Mouse (Mus musculus) gastrocnemius, postnatal 14 days (tissue): ENCODE measurements around the gene Ly6g6c. TPM values are rescaled to one million over a fixed set of nuclear protein-coding genes. Genes with fewer than 3 reads are reported as not detected.

ENCODE experiments used
- DNase-seq: peaks from one replicate; pipeline ENCODE4 v3.0.0; 2021; ENCODE audit warnings: mixed read lengths
- intact Hi-C: fragments of 180-260 bp; cut with DNase I; formaldehyde crosslinking; loops from one replicate; pipeline ENCODE4 v1.15.1; 2025; ENCODE audit warnings: low total_unique reads
- total RNA-seq, 2 experiments: library from RNA; stranded (reverse); gene quantifications; 2 replicates each; pipeline ENCODE4 v1.2.3; 2021

The Ly6g6c gene
- total RNA-seq, 2 experiments from 2014 or later, result not detected

DNA sequence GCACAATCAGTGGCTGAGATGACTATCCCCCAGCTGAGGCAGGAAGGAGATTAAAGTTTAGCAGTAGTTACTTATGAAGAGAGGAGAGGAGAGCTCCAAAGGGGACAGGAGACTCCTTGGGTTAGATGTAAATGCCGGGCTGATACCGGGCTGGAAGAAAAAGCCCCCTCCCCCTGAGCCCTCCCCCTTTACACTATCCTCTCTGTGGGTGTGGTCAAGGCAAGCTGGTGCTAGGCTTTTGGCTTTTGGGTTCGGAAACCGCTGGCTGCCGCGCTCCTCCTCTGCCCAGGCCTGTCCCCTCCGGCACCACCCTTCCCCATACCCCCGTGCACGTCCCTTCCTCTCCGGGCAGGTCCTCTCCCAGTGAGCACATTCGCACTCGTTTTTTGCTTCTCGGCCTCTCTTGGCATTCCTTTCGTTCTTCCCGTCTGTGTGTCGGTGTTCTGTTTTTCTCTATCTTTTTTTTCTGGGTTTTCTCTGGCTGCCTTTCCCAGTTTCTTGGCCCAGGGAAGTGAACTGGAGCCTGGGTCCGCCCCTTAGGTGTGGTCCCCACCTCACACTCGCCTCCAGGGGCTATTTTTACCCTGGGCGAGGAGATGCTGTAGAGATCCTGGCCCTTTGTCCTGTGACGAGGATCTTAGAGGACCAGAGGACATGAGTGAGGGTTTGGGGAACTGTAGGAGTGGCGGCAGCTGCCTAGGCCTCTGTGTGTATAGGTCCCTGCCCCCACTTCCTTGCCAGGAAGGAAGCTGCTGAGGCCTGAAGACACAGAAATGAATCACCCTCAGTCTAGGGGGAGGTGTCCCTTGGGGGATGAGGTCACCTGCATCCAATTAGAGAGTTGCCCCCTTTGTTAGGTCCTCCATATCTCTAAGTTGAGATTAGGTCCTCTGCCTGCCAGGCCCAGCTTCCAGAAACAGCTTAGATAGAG, 13.8 kb upstream of the Ly6g6c start:
- intact Hi-C loops, result no loop called here
- peak; percentile 63 for DNase-seq

DNA sequence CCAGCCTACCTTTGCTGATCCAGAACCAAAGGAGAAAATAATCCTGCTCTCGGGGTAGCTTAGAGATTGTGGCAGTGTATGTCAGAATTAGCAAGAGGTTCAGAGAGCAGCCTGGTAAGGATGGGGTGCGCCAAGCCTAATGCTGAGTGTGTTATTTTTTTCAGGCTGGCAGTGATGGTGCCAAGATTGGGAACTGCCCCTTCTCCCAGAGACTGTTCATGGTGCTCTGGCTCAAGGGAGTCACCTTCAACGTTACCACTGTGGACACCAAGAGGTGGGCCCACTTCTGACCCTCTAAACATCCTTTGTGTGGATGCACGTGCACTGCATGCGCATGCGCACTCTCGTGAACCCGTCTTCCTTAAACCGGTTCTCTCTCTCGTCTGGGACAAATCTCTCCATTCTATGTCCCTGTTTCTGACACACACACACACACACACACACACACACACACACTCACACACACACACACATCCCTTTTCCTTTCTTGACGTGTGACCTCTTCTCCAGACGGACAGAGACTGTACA, 12.9 kb upstream of the Ly6g6c start:
- no peak for DNase-seq
- intact Hi-C loops, result no loop called here

DNA sequence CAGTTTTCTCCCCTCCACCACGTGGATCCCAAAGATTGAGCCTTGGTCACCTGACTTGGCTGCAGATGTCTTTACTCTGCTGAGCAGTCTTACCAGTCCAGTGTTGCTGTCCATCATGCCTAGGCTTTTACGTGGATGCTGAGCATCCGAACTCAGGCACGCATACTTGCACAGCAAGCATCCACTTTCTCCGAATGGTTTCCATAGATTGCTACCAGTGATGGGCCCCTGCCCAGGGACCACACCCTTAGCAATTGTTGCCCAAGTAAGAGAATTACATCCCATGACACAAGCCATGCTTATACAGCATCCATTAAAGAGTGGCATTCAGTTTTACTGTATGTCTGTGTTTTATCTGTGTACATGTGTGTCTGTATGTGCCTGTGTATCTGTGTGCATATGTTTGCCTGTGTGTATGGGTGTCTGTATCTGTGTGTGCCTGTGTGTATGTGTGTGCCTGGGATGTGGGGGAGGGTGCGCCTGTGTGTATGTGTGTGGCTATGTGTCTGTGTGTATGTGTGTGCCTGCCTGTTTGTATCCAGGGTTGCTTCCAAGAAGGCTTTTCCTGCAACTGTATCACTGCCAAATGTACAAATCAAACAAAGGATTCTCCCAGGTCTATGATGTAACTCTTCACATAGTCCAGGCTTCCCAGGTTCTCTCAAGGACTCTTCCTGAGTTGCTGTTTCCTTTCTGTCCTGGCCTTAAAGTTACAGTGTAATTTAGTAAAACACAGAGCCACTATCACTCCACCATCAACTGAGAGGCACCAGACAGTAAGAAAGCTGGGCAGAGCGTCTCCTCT, 9.3 kb upstream of the Ly6g6c start:
- intact Hi-C loops, result no loop called here
- DNase-seq, result no peak

DNA sequence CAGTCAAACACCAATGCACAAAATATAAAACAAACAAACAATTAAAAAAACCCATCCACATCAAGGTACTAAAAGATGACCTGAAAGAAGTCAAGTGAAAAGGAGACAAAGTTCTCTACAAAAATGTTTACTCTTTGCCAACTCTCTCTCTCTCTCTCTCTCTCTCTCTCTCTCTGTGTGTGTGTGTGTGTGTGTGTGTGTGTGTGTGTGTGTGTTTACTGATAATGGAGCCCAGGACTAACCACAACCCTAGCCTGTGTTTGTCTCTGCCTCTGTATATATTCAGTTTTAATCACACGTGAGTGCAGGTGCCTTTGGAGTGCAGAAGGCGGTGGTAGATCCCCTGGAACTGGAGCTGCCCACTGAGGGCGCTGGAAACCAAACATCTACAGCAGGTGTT, 8.1 kb upstream of the Ly6g6c start:
- DNase-seq, result no peak
- intact Hi-C loops, result no loop called here

DNA sequence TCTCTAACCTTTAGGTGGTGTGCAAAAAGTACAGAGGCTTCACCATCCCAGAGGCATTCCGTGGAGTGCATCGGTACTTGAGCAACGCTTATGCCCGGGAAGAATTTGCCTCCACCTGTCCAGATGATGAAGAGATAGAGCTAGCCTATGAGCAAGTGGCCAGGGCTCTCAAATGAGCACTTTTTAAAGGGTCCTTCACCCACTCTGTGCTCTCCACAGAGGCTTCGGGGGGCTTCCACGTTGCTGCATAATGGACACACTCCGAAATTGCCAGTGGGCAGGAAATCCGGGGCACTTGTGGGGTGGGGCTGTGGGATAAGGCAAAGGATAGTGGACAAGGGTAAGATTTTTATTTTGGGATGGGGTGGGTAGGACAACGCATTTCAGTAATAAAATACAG, 6.9 kb upstream of the Ly6g6c start:
- intact Hi-C loops, result loop anchor here (2.0 kb wide), 1 partner anchor 38 kb away; no protein-coding TSS in a partner anchor
- DNase-seq, result no peak

DNA sequence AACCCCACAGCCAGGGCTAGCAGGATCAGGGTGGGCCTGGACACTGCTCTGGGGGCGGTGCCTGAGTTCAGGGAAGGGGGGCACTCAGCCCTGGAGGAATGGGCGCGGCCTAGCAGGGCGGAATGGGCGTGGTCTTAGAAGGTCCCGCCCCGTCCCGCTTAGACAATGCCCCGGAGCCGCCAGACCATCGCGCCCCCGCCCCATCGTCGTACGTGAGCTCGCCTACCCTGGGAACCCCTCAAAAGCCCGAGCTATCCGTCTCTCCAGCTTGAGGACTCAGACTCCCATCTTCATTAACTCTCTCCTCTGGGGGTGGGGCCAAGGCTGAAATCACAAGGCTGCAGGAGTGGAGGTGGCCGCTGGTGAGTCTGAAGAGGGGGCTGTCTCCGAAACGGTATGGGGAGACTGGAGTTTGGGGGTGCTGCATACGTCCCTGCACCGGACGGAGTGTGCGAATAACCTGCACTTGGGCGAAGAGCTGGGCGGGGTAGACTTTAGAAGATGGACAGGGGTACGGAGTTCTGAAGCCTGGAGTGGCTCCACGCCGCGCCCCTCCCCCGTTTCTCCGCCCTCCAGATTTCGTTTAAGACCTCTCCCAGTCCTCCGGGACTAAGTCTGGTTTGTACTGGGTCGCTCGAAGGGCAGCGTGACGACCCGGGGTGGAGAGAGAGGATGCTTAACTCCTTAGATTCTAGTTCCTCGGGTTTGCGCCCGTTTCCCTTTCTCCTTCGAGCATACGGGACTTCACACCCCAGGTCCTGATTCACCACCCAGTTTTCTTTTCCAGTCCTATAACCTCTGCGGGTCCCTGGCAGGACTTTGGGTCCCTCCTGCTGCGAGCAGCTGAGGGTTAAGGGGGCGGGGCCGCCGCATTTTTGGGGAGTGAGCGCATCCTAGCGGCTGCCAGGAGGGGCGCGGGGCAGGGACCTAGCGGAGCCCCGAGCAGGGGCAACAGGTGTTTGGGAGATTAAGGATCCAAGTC, 6.0 kb upstream of the Ly6g6c start, which contains the start of gene Ddah2:
Ddah2 (plus strand) TSS at position 125 of the 982 bp plus-strand sequence.
- intact Hi-C loops, result loop anchor here (2.0 kb wide), 1 partner anchor 38 kb away; no protein-coding TSS in a partner anchor
- DNase-seq, result peak; percentile 93

DNA sequence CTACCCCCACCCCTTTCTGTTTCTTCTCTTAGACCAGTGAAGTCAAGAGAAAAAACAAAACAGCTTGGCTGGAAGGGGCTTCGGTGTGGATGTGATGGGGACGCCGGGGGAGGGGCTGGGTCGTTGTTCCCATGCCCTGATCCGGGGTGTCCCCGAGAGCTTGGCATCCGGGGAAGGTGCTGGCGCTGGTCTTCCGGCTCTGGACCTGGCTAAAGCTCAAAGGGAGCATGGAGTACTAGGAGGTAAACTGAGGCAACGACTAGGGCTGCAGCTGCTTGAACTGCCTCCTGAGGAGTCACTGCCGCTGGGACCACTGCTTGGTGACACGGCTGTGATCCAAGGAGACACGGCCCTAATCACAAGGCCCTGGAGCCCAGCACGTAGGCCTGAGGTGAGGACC, 5.1 kb upstream of the Ly6g6c start:
- no peak for DNase-seq
- intact Hi-C loops, result no loop called here

DNA sequence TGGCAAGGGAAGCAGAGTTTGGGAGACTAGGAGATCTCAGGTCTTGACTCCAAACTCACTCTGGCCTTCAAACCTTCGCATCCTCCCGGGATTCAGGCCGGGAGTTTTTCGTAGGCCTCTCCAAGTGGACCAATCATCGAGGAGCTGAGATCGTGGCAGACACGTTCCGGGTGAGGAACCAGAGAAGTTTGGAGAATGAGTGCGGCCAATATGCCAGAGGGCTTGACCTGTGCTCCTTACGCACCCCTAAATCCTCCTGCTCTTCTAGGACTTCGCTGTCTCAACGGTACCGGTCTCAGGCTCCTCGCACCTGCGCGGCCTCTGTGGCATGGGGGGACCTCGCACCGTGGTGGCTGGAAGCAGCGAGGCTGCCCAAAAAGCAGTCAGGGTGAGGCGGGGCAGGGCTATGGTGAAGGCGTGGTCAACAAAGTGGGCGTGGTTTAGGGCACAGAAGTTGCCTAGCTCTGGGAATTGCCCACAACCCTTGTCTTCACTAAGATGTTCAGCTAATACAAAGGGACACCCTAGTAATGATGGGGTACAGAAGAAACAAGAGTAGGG, 4.4 kb upstream of the Ly6g6c start:
- intact Hi-C loops, result no loop called here
- DNase-seq, result no peak

DNA sequence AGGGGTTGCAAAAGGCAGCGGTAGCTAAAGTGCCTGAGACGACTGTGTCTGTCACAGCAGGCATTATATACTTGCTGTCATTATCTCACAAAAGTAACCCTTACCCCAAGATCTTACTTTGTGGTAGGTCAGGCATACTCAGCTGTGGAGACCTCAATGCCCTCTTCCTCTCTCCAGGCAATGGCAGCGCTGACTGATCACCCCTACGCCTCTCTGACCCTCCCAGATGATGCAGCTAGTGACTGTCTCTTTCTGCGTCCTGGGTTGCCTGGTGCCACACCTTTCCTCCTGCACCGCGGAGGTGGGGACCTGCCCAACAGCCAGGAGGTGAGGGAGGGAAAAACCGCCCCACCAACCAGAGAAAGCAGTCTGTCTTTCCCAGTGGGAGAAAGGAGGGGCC, 3.9 kb upstream of the Ly6g6c start:
- intact Hi-C loops, result no loop called here
- DNase-seq, result no peak

DNA sequence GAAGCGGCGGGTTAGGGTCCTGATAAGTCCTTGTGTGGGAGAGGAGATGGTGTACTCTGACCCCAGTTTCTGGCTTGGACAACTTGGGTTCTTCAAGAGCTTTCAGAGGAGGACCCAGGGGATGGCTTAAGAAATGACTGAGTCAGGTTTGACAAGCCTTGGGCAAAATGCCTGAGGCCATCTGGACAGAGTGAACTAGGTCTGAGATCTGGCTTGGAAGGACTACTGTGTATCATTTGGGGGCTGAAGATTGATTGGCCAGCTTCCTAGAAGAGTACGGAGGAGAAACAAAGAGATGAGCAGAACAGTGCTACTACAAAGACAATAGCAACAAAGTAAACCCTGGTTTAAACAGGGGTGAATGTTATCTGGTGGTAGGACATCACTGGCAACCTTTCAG, 1.7 kb upstream of the Ly6g6c start:
- intact Hi-C loops, result no loop called here
- no peak for DNase-seq

DNA sequence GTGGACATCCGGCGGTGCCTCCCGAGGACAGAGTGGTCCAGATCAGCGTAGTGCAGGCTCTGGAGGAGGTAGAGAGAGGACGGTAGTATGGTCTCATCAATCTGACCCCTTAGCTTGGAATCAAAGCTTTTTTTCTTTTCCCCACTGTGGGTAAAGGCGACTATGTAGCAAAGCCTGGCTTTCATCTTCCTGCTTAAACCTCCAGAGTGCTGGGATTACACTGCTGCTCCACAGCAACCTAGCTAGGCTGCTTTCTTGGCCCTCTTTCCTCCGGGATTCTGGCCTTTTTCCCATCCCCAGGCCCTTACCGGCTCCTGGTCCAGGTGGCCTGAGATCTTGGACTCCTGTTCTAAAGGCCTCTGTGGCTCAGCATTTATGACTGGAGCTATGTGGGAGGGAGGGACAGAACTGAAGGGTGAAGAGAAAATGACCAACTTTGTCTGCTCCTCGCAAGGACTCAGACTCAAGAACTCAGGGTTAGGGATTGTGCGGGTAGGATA, 760 bp upstream of the Ly6g6c start:
- intact Hi-C loops, result no loop called here
- DNase-seq, result no peak

DNA sequence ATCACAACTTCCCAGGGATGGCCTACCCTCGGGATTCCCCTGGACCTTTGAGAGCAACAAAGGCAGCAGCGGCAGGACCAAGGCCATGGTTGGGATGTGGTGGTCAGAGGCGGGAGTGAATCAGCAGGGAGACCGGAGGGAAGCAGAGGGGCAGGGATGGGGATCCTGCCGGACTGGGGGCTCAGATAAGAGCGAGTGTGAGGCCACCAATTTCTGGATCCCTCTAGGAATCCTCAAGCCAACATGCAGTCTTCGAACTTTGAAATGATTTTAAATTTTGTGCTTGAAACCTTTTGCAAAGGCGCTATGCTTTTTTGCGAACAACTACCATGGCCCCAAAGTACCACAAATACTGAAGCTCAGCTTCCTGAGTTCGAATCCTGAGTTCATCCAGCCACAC, 896 bp downstream of the Ly6g6c start, which contains the start of gene Mpig6b:
Mpig6b (minus strand) TSS at position 101 of the 400 bp plus-strand sequence.
- no peak for DNase-seq
- intact Hi-C loops, result no loop called here

DNA sequence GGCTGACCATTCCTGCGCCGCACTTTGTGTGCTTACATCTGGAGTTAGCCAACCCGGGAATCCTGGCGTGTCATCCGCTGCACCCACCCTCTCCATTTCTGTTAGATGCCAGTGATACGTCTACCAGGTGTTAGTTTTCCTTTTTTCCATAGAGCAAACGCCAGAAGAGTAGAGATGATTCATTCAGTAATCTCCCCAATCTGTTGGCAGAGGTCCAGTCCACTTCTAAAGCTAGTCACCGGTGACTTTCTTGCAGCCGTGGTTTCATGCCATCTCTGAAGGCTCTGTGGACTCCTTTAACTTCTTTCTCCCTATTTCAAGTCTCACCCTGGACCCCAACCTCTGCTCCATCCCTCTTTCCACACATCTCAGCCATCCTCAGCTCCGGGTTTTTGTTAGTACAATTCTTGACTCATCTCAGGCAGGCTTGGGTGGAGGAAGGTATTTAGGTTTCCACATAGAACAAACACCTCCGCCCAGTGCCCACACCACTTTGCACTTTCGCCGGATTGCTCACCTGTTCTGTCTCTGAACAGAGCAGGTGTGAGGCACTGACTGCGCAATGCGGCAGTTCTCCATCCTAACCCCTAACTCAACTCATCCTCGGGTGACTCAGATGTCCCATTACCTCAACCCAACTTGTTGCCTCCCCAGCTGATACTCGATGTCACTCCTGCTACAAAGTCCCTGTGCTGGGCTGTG, 3.2 kb downstream of the Ly6g6c start:
- intact Hi-C loops, result no loop called here

DNA sequence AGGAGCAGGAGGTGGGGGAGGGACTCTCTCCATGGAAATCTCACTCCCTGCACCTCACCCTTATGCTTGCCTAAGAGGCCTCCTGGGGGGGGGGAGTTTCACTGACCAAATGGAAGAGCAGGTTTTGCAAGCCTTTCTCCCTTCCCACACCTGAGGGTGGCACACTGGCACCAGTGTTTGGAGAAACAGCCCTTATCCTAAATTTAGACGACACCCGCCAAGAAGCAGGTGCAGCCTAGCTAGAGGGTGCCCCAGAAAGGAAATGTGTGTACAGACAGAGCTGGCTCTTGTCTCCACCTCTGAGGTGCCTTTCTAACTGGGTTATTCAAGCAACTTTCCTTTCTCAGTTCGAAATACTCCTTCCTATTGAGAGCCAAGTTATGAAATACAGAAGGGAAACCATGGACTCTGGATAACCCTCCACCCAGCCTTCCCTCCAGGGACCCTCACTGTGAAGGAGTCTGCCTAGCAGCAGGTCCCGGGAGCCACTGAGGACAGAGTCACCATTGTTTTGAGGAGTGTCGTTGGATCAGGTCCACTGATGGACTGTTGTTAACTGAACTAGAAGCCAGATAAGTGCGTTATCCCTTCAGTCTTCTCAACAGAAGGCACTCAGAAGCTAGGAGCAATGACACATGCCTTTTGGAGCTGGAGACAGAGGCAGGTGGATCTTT, 5.5 kb downstream of the Ly6g6c start:
- no peak for DNase-seq
- intact Hi-C loops, result no loop called here

More for the DNA sequence above, 3.2 kb downstream of the Ly6g6c start:
- DNase-seq, result no peak

DNA sequence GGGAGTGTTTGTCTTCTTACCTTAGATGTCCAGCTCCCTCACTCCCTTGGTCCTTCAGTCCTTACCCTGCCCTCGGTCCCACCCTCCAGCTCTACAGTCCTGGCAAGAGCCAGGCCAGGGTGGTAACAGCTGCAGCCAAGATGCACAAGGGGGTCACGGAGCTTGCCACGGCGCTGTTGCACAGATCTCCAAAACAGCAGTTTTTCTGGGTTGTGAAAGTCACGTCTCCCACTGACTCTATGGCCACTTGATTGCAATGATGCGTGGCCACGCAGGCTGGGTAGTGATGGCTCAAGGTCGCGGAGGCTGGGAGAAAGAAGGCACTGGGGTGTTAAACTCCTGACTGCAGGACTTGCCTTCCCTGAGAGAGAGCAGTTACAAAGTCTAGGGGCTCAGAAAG, 6.3 kb downstream of the Ly6g6c start:
- DNase-seq, result no peak
- intact Hi-C loops, result no loop called here

DNA sequence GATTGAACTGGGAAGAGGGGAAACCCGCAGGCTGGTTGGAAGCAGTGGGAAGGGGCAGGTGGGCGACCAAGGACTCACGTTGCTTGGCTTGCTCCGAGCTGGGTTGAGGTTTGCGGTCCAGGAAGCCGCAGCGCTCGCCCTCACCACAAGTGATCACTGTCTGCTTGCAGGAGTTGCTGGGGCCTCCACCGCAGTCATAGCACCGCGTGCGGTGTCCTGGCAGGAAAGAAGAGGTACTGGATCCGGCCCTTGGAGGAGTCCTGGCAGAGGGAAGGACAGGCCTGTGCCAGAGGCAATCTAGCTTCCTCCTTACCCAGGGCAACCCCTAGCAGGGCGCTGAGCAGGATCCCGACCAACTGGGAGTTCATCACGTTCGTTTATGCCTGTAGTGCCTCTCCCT, 8.9 kb downstream of the Ly6g6c start:
- DNase-seq, result no peak
- intact Hi-C loops, result no loop called here

DNA sequence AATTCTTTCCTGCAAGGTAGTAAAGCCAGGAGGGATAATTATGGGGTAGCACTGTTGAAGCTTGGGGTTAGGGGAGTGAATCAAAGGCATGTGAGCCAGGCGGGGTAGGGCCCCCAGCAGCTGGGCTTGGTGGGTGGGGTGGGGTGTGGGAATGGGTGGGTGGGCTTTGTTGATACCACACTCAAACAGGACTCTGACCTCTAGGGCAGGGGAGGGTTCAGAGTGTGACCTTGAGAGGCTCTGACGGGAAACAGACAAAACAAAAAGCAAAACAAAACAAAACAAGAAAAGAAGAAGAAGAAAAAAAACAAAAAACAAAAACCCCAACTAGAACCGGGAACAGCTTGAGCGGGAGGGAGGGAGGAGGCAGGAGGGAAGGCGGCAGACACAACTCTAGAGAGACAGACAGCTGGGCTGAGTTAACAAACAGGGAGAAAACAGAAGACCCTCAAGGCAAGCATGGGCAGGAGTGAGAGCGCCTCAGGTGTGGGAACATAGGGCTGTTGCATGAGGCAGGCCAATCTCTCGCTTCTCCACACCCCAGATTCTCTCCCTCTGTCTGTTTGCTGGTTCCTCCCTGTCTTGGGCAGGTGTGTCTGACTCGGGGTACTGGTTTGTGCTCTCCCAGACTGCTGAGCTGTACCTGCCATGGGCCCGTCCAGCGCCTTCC, 11.5 kb downstream of the Ly6g6c start, which contains the start of gene Ly6g6e:
Ly6g6e (plus strand) TSS at position 396 of the 670 bp plus-strand sequence.
- DNase-seq, result no peak
- intact Hi-C loops, result no loop called here
